Mouse (Mus musculus): Measurements from ENCODE around the gene Pon3. TPM values are rescaled to one million over a fixed set of nuclear protein-coding genes. Genes with fewer than 3 reads are reported as not detected.

Pon3 gene
- polyA plus RNA-seq, 1 experiment from 2014 or later = 41.3 TPM

DNA sequence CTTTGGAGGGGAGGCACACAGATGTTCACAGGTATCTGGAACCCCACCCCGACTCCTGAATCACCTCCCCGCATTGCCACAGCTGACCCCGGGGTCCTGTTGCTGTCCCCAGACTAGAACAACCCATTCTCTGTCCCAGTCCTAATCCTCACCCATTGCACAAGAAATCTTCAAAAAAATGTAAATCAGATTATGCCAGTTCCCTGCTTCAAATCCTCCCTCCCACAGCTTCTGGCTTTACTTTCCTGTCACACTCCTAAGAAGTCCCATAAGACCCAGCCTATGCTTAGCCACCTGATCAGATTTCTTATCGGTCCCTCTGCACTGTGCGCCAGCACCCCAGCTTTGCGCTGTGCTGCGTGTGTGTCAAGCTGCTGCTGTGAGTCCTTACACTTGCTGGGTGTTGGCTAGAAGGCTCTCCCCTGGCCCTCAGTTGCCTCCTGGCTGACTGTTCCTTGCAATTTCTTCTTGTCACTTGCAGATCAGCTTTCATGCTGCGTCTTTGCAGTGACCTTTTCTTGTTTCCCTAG lies 56.6 kb downstream of the Pon3 start:
- no peaks in the 10 kb centered on the region for H3K9me3 ChIP-seq (replicated peaks)
- H3K9ac ChIP-seq = no peak overlapping the region
- no peaks in the 10 kb centered on the region for H3K4me1 ChIP-seq (replicated peaks)
- no peaks in the 10 kb centered on the region; the same call in 1 of the 2 replicates for H3K27me3 ChIP-seq
- no peaks in the 10 kb centered on the region for H3K36me3 ChIP-seq
- WGBS = 82% methylated on average over 8 of the region's 8 CpGs
- no peak overlapping the region for H3K4me2 ChIP-seq
- no peak overlapping the region for H3K4me3 ChIP-seq
- ATAC-seq (replicated peaks; ENCODE audit: insufficient number of reproducible peaks, insufficient read depth, low FRiP score, low read depth) = no peak
- H3K27ac ChIP-seq = no peak overlapping the region

DNA sequence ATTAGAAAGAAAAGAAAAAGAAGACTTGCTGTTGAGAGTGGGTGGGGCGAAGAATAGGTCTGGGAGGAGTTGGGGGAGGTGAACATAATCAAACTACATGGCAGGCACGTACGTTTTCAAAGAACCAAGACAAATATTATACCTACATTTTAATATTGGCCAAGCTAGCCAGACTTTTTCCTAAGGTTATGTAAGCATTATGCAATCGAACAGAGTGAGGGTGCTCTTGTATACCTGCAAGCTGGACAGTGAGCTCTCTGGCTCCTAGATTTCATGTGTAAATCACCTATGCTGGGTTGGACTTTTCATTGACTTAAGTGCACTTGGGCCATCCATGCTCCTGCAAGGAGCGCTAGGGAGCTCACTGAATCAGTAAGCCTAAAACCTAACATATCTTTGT lies 57.5 kb downstream of the Pon3 start:
- no peak for ATAC-seq (replicated peaks; ENCODE audit: insufficient number of reproducible peaks, insufficient read depth, low FRiP score, low read depth)
- H3K27ac ChIP-seq = no peak overlapping the region
- no peak overlapping the region for H3K4me3 ChIP-seq
- no peak overlapping the region for H3K4me2 ChIP-seq
- H3K27me3 ChIP-seq = no peaks in the 10 kb centered on the region; the same call in 1 of the 2 replicates
- H3K9ac ChIP-seq = no peak overlapping the region
- H3K36me3 ChIP-seq = no peaks in the 10 kb centered on the region
- WGBS = 84% methylated on average over 5 of the region's 5 CpGs
- no peaks in the 10 kb centered on the region for H3K4me1 ChIP-seq (replicated peaks)
- H3K9me3 ChIP-seq (replicated peaks) = no peaks in the 10 kb centered on the region

DNA sequence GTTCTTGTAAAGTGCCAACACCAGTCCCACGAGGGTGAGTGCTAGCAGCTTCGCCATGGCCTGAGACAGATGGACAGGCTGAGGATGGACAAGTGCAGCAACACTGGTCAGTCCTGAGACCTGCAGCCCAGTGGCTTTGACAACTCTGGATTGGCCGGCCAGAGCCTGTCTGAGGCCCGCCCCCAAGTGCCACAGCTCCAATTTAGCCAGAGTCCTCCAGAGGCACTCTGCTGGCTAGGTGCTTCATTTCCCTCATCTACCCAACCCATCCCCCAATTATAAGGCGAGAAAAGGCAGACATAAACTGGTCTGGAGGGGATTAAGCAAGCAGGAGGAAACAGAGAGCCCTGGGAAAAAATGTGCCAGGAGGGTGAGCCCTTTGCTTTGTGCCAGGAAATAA lies 62.4 kb downstream of the Pon3 start, which contains the start of gene Pon1:
Pon1 (minus strand) TSS at position 254 of the 400 bp plus-strand sequence.
- Histone ChIP-seq H3K9ac (no peak within 1 kb of the TSS), H3K4me3 (no peak within 1 kb of the TSS), H3K9me3 (replicated peaks) (no peaks in the 10 kb centered on the region), H3K36me3 (no peaks in the 10 kb centered on the region), H3K27me3 (no peaks in the 10 kb centered on the region; the same call in 1 of the 2 replicates), H3K4me2 (no peak within 1 kb of the TSS), H3K4me1 (replicated peaks) (peaks cover 6% of the 10 kb centered on the region; the same call in 1 of the 2 replicates), H3K27ac (no peak within 1 kb of the TSS)
- ATAC-seq (replicated peaks; ENCODE audit: insufficient number of reproducible peaks, insufficient read depth, low FRiP score, low read depth) = no peak
- WGBS = 32% methylated on average over 5 of the region's 5 CpGs

DNA sequence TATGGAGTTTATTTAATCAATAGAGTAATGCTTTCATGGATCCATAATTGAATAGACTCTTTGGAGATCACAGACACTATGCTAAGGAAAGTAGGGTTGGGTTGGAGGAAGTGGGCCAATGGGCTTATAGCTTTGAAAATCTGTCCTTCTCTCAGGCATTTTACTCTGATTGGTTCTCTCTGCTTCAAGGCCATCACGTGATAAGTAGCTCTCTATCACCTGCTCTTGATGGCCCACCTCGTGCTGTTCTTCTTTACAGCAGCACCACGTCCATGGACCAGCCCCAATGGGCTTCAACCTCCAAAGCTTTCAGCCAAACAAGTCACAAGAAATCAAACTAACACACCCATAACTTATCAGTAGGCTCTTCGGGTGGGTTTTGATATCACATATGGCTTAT lies 65.3 kb downstream of the Pon3 start:
- no peak overlapping the region for H3K4me3 ChIP-seq
- no peaks in the 10 kb centered on the region; the same call in 1 of the 2 replicates for H3K27me3 ChIP-seq
- no peaks in the 10 kb centered on the region for H3K9me3 ChIP-seq (replicated peaks)
- H3K36me3 ChIP-seq = no peaks in the 10 kb centered on the region
- H3K4me2 ChIP-seq = no peak overlapping the region
- no peak overlapping the region for H3K27ac ChIP-seq
- ATAC-seq (replicated peaks; ENCODE audit: insufficient number of reproducible peaks, insufficient read depth, low FRiP score, low read depth) = no peak
- H3K9ac ChIP-seq = no peak overlapping the region
- 76% methylated on average over 4 of the region's 4 CpGs for WGBS
- peaks cover 6% of the 10 kb centered on the region; the same call in 1 of the 2 replicates for H3K4me1 ChIP-seq (replicated peaks)

DNA sequence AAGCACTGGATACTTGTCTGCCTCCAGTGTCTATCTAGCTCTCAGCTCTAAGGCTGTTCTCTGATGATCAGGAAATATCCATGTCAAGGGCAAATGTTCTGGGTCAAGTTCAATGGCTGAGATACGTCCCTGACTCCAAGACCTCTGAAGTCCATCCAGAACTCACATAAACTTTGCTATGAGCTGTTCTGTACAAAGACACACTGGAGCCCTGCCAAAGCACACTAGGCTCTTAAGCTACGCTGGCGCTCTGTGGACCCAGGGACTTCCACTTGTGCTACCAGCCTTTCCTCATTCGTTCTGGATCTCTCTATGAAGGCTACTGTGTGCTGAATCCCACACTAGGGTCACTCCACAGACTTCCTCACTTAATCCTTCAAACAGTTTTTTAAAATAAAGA lies 66.6 kb downstream of the Pon3 start:
- no peak overlapping the region for H3K27ac ChIP-seq
- no peak for ATAC-seq (replicated peaks; ENCODE audit: insufficient number of reproducible peaks, insufficient read depth, low FRiP score, low read depth)
- no peak overlapping the region for H3K4me3 ChIP-seq
- no peak overlapping the region for H3K4me2 ChIP-seq
- H3K27me3 ChIP-seq = no peaks in the 10 kb centered on the region
- H3K4me1 ChIP-seq (replicated peaks) = peaks cover 6% of the 10 kb centered on the region; the same call in 1 of the 2 replicates
- no peak overlapping the region for H3K9ac ChIP-seq
- 28% methylated on average over 4 of the region's 4 CpGs for WGBS
- H3K36me3 ChIP-seq = no peaks in the 10 kb centered on the region
- no peaks in the 10 kb centered on the region for H3K9me3 ChIP-seq (replicated peaks)

DNA sequence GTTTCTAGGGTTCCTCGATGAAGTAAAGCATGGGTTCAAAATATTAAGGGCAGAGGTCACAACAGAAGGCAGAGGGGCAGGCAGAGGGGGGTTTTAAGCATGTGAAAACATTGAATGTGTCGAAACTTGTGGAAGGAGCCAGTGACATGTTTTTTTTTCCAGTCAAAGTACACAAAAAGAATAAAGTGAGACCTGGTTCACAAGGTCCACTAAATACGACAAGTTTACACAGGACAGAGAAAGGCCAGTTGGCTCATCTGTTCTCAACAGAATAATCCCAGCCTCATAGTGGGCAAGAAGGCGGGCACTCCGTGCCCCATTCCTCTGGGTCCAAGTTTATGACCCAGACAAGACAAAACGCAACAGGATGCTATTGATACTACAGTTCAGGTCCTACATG lies 67.1 kb downstream of the Pon3 start:
- H3K27me3 ChIP-seq = no peaks in the 10 kb centered on the region
- no peak overlapping the region for H3K4me2 ChIP-seq
- no peak overlapping the region for H3K9ac ChIP-seq
- no peaks in the 10 kb centered on the region for H3K36me3 ChIP-seq
- no peaks in the 10 kb centered on the region for H3K9me3 ChIP-seq (replicated peaks)
- H3K4me3 ChIP-seq = no peak overlapping the region
- H3K4me1 ChIP-seq (replicated peaks) = peaks cover 6% of the 10 kb centered on the region; the same call in 1 of the 2 replicates
- 74% methylated on average over 6 of the region's 6 CpGs for WGBS
- no peak for ATAC-seq (replicated peaks; ENCODE audit: insufficient number of reproducible peaks, insufficient read depth, low FRiP score, low read depth)
- no peak overlapping the region for H3K27ac ChIP-seq

DNA sequence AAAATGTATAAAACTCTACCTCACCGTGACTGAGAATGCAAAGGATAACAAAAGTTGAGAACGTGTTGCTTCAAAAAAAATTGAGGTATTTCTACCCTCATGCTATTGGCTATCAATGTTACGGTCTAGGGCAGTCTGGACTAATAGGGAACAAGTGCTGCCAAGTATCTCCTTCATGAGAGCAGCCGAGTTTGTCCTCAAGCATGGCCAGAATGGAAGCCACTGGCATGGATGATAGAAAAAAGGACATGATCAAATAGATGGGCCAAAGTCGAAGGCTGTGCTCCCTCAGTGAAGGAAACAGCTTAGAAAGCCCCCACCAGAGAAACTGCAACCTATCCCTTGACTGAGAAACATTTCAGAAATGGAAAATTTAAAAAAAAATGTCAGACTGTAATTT lies 68.0 kb downstream of the Pon3 start:
- no peak overlapping the region for H3K4me2 ChIP-seq
- H3K27ac ChIP-seq = no peak overlapping the region
- WGBS = 78% methylated on average over 5 of the region's 5 CpGs
- H3K4me1 ChIP-seq (replicated peaks) = peaks cover 6% of the 10 kb centered on the region; the same call in 1 of the 2 replicates
- no peak overlapping the region for H3K9ac ChIP-seq
- H3K27me3 ChIP-seq = no peaks in the 10 kb centered on the region
- H3K9me3 ChIP-seq (replicated peaks) = no peaks in the 10 kb centered on the region
- H3K36me3 ChIP-seq = no peaks in the 10 kb centered on the region
- no peak overlapping the region for H3K4me3 ChIP-seq
- ATAC-seq (replicated peaks; ENCODE audit: insufficient number of reproducible peaks, insufficient read depth, low FRiP score, low read depth) = no peak

DNA sequence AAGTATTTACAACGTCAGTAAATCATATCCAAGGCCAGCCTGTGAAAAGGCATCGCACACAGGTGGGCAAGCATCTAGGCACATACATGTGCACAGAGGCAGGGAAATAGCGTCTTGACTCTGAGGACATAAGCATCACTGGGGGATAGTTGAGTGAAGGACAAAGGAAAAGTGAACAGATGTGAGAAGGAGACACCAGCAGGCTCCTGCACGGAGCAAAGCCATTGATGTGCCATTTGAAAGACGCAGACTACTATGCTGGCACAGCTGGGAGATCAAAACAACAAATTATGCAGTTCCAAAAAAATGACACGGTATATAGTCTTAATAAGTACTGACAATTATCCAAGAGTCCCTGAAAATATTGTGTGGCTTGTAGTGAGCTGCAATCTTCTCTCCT lies 68.5 kb downstream of the Pon3 start:
- Histone ChIP-seq H3K27ac (no peak overlapping the region), H3K9ac (no peak overlapping the region), H3K27me3 (no peaks in the 10 kb centered on the region), H3K4me3 (no peak overlapping the region), H3K36me3 (no peaks in the 10 kb centered on the region), H3K9me3 (replicated peaks) (no peaks in the 10 kb centered on the region), H3K4me2 (no peak overlapping the region), H3K4me1 (replicated peaks) (peaks cover 6% of the 10 kb centered on the region; the same call in 1 of the 2 replicates)
- ATAC-seq (replicated peaks; ENCODE audit: insufficient number of reproducible peaks, insufficient read depth, low FRiP score, low read depth) = no peak
- WGBS = 85% methylated on average over 6 of the region's 6 CpGs

DNA sequence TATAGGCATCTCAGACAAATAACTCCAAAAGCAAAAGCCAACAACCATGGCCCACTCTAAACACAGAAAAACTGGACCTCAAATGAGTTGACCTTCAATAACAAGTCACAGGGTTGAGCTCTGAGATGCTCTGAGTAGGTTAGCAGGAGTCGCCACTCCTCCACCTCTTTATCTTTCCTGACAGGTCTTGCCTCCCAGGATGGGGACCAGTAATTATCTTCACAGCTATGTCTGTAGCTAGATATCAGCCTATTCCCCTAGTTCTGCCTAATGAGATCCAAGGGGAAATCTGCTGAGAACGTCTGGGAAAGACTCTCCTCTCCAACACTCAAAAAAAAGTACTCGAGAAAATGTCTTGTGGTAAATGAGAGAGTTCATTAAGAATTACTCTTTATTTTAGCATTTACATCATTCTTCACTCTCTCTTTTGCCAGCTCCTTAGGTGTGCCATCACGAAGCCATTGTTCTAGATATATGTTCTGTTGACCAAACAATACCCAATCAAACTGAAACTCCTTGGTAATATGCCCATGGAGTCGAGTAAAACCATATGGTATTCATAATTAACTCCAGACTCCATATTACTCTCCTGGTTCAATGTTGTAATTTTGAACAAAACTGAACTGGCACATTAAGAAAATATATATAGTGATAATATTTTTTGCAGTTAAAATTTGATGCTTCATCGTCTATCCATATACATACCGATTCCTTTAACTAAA lies 69.7 kb downstream of the Pon3 start:
- Histone ChIP-seq H3K9ac (no peak overlapping the region), H3K4me1 (replicated peaks) (peaks cover 6% of the 10 kb centered on the region; the same call in 1 of the 2 replicates), H3K4me2 (no peak overlapping the region), H3K27ac (no peak overlapping the region), H3K27me3 (no peaks in the 10 kb centered on the region), H3K9me3 (replicated peaks) (no peaks in the 10 kb centered on the region), H3K36me3 (no peaks in the 10 kb centered on the region), H3K4me3 (no peak overlapping the region)
- whole genome bisulfite sequencing = 70% methylated on average over 7 of the region's 7 CpGs
- ATAC-seq (replicated peaks; ENCODE audit: insufficient number of reproducible peaks, insufficient read depth, low FRiP score, low read depth) = no peak

DNA sequence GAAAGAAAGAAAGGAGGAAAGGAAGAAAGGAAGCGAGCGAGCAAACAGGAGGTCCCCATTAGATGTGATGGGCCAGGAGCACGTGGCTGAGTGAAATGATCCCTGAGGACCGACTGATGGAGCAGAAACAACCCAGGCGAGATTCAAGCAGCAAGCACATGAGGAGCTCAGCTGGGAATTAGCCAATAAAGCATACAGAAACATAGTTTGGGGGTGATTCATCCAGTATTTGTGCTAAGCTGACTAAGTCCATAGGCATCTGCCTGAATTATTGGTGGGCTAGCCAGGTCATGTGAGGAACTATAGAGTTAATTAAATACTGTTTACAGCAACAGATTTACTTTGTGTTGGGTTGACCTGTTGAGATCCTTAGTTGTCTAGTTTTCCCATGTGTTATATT lies 75.4 kb downstream of the Pon3 start:
- no peak overlapping the region for H3K9ac ChIP-seq
- H3K36me3 ChIP-seq = no peaks in the 10 kb centered on the region
- H3K27me3 ChIP-seq = no peaks in the 10 kb centered on the region
- 68% methylated on average over 5 of the region's 5 CpGs for WGBS
- no peak for ATAC-seq (replicated peaks; ENCODE audit: insufficient number of reproducible peaks, insufficient read depth, low FRiP score, low read depth)
- H3K4me3 ChIP-seq = no peak overlapping the region
- H3K27ac ChIP-seq = no peak overlapping the region
- no peaks in the 10 kb centered on the region for H3K9me3 ChIP-seq (replicated peaks)
- 0 out of 2 replicates have a peak, but pooled peaks cover 4% of the 10 kb centered on the region for H3K4me1 ChIP-seq (replicated peaks)
- no peak overlapping the region for H3K4me2 ChIP-seq

DNA sequence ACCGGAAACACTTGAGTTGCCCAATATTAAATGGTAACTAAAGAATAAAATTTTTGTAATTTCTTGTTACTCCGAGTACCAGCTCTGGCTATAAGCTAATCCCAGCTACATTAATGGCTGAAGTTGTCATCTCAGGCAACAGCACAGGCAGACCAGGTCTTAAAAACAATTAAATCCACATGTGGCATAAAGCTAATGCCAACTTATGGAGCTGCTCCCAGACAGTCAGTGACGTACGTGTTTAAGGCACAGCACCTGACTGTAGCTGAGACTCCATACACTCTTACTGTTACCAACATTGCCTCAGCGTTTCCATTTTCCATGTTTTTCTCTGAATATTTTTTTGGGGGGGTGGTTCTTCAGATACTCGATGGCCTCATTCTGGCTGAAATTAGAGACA lies 76.9 kb downstream of the Pon3 start:
- ATAC-seq (replicated peaks; ENCODE audit: insufficient number of reproducible peaks, insufficient read depth, low FRiP score, low read depth) = no peak
- Histone ChIP-seq H3K9ac (no peak overlapping the region), H3K27me3 (no peaks in the 10 kb centered on the region), H3K9me3 (replicated peaks) (no peaks in the 10 kb centered on the region), H3K4me1 (replicated peaks) (0 out of 2 replicates have a peak, but pooled peaks cover 4% of the 10 kb centered on the region), H3K4me3 (no peak overlapping the region), H3K4me2 (no peak overlapping the region), H3K27ac (no peak overlapping the region), H3K36me3 (no peaks in the 10 kb centered on the region)
- WGBS = 80% methylated on average over 6 of the region's 6 CpGs
